Mouse (Mus musculus): Measurements from ENCODE around the gene Mycn. TPM values are rescaled to one million over a fixed set of nuclear protein-coding genes. Genes with fewer than 3 reads are reported as not detected.

The Mycn gene
- polyA plus RNA-seq, 1 experiment from 2014 or later = 81.2 TPM

DNA sequence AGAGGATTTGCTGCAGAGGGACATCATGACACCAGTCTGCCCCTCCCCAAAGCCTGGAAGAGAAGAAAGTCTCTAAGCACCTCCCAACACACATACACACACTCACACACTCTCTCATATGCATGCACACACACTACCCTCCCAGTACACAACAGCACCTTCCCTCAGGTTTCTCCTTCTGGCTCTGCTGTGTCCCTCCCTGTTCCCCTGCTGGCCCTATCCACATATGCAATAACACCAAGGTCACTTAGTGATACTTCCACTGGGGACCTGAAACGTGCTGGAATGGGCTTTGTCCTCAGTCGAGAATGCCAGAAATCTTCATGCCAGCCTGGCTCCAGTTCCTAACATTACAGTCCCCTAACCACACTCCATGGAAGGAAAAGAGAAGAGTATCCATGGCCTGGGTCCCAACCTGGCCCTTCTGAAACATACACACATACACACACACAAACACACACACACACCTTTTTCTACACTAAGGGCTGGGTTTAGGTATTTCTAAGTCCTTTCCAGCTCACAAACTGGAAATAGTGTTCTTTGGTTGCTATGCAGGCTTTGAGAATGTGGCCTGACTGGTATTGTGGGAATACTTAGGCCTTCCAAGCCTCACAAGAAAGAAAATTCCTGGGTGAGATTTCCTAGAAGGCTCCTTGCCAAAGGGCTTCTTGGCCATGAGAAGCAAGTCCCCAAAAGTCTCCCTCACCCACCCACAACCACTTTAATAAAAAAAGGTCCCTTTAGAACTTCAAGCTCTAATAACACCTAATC lies 43.2 kb downstream of the Mycn start:
- Histone ChIP-seq H3K9ac (ENCODE audit: low read depth, low read length) (no peak overlapping the region), H3K27me3 (ENCODE audit: control insufficient read depth, insufficient read depth, low read length) (no peaks in the 10 kb centered on the region), H3K4me1 (replicated peaks; ENCODE audit: control insufficient read depth, insufficient read depth, low read length) (no peaks in the 10 kb centered on the region), H3K4me2 (replicated peaks; ENCODE audit: low read depth, low read length) (no peak overlapping the region), H3K36me3 (ENCODE audit: control insufficient read depth, insufficient read depth, low read length) (no peaks in the 10 kb centered on the region), H3K9me3 (ENCODE audit: control insufficient read depth, low read length) (no peaks in the 10 kb centered on the region), H3K4me3 (ENCODE audit: low read depth, low read length) (no peak overlapping the region), H3K27ac (ENCODE audit: low read depth, low read length) (no peak overlapping the region)
- no peak for ATAC-seq (ENCODE audit: low FRiP score)
- no peak for DNase-seq (ENCODE audit: low spot score)
- WGBS = 57% methylated on average over 2 of the region's 2 CpGs

- H3K9ac ChIP-seq (ENCODE audit: low read depth, low read length) = no peak overlapping the region
- 93% methylated on average over 8 of the region's 8 CpGs for WGBS
- H3K4me2 ChIP-seq (replicated peaks; ENCODE audit: low read depth, low read length) = no peak overlapping the region
- H3K27me3 ChIP-seq (ENCODE audit: control insufficient read depth, insufficient read depth, low read length) = no peaks in the 10 kb centered on the region
- no peaks in the 10 kb centered on the region for H3K36me3 ChIP-seq (ENCODE audit: control insufficient read depth, insufficient read depth, low read length)
- no peak for DNase-seq (ENCODE audit: low spot score)
- no peaks in the 10 kb centered on the region for H3K9me3 ChIP-seq (ENCODE audit: control insufficient read depth, low read length)
- H3K4me1 ChIP-seq (replicated peaks; ENCODE audit: control insufficient read depth, insufficient read depth, low read length) = no peaks in the 10 kb centered on the region
- no peak for ATAC-seq (ENCODE audit: low FRiP score)
- no peak overlapping the region for H3K4me3 ChIP-seq (ENCODE audit: low read depth, low read length)
- no peak overlapping the region for H3K27ac ChIP-seq (ENCODE audit: low read depth, low read length)
These were observed 47.7 kb downstream of the Mycn start for GRCm38 (mm10) chr12:12893986-12894385.

DNA sequence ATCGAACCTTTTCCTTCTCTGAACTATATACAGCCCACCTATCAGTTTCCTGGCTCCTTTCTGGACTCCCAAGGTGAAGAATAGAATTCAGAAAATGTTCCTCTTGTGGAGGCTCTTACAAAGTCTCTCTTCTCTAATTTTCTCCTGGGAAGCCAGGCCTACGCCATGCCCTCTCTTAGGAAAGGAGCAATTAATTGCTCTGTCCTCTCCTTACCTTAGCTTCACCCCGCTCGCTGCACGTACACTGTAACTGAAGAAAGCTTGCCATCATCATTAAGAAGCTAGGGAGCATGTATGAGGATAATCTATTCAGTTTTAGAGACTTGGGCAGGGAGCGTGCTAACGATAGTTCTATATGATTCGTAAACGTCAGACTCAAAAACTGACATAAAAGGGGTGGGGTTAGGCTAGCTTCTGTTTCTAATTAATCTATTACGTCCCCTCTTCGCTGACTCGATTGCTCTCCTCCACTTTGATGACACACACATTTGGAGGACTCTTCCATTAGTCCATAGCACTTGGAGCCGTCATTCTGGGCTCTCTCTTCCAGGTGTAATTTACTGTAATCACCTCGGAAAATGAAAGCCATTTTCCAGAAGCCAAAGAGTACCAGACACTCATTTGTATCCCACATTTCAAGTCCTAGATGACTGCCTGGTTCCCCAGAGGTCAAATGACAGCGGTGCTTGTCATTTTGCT lies 55.4 kb downstream of the Mycn start:
- H3K27me3 ChIP-seq (ENCODE audit: control insufficient read depth, insufficient read depth, low read length) = no peaks in the 10 kb centered on the region
- ATAC-seq (ENCODE audit: low FRiP score) = no peak
- no peaks in the 10 kb centered on the region for H3K36me3 ChIP-seq (ENCODE audit: control insufficient read depth, insufficient read depth, low read length)
- no peak for DNase-seq (ENCODE audit: low spot score)
- H3K9ac ChIP-seq (ENCODE audit: low read depth, low read length) = no peak overlapping the region
- no peak overlapping the region for H3K4me2 ChIP-seq (replicated peaks; ENCODE audit: low read depth, low read length)
- no peak overlapping the region for H3K4me3 ChIP-seq (ENCODE audit: low read depth, low read length)
- no peaks in the 10 kb centered on the region for H3K9me3 ChIP-seq (ENCODE audit: control insufficient read depth, low read length)
- H3K4me1 ChIP-seq (replicated peaks; ENCODE audit: control insufficient read depth, insufficient read depth, low read length) = no peaks in the 10 kb centered on the region
- 68% methylated on average over 15 of the region's 15 CpGs for WGBS
- H3K27ac ChIP-seq (ENCODE audit: low read depth, low read length) = no peak overlapping the region
